In the genomic region with DNA sequence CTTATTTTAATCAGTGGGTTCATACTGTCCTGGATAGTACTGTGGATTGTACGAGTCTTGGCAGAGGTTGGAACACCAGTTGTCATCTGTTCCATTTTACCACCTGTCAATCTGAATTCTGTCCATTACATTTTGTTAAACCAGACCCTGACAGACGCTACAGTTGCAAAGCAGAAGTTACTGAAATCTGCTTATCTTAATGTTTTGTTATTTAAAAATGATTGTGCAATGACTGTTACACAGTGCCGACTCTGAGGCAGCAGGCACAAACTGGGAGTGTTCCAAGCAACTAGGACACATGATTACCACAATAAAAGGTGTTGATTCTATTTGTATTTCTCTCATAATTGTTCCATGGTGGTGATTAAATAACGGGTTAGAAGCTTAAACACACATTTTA, we compare ENCODE assay signal across 23 mouse cellular contexts.
DNase-seq lines count a peak whose midpoint lies in the region; ATAC-seq lines count a peak whose summit lies in the region.
"Had no signal": no experiment of that assay in that cellular context is flagged by ENCODE, and none has a peak within 500 bp of the region (broad histone marks: within the 10 kb centered on the region; RNA-seq: fewer than 3 reads in every experiment).

No protein-coding gene starts in this region.

- no peaks in the 10 kb centered on the region for H3K4me1 ChIP-seq in forebrain, embryonic 13.5 days
- H3K4me1 ChIP-seq in forebrain, embryonic 12.5 days = no peaks in the 10 kb centered on the region
- H3K4me1 ChIP-seq: embryonic facial prominence, embryonic 15.5 days; hindbrain, embryonic 13.5 days; liver, embryonic 13.5 days; lung, embryonic 15.5 days; midbrain, embryonic 15.5 days; neural tube, embryonic 12.5 days had no signal

- H3K27ac ChIP-seq in forebrain, embryonic 13.5 days = no peak overlapping the region
- no peak overlapping the region for H3K27ac ChIP-seq in forebrain, embryonic 12.5 days
- H3K27ac ChIP-seq: embryonic facial prominence, embryonic 15.5 days; heart, adult 2 months; hindbrain, embryonic 13.5 days; kidney, postnatal 0 days; limb, embryonic 13.5 days; liver, embryonic 13.5 days; lung, embryonic 15.5 days; midbrain, embryonic 15.5 days; neural tube, embryonic 12.5 days had no signal

- no peak overlapping the region for H3K9ac ChIP-seq in forebrain, embryonic 13.5 days
- no peak overlapping the region for H3K9ac ChIP-seq in forebrain, embryonic 12.5 days
- H3K9ac ChIP-seq: embryonic facial prominence, embryonic 15.5 days; hindbrain, embryonic 13.5 days; limb, embryonic 13.5 days; liver, embryonic 13.5 days; lung, embryonic 15.5 days; midbrain, embryonic 15.5 days; neural tube, embryonic 12.5 days had no signal

- no peak overlapping the region for H3K4me3 ChIP-seq in forebrain, embryonic 13.5 days
- no peak overlapping the region for H3K4me3 ChIP-seq in forebrain, embryonic 12.5 days (replicated peaks)
- H3K4me3 ChIP-seq: embryonic facial prominence, embryonic 15.5 days; heart, adult 2 months; hindbrain, embryonic 13.5 days; limb, embryonic 13.5 days; liver, embryonic 13.5 days; lung, embryonic 15.5 days; midbrain, embryonic 15.5 days; neural tube, embryonic 12.5 days had no signal

- no peak overlapping the region for H3K4me2 ChIP-seq in forebrain, embryonic 13.5 days
- H3K4me2 ChIP-seq in forebrain, embryonic 12.5 days = no peak overlapping the region
- H3K4me2 ChIP-seq: embryonic facial prominence, embryonic 15.5 days; hindbrain, embryonic 13.5 days; limb, embryonic 13.5 days; liver, embryonic 13.5 days; lung, embryonic 15.5 days; midbrain, embryonic 15.5 days; neural tube, embryonic 12.5 days had no signal

- peak; percentile 30; the same call in 1 of the 2 replicates for ATAC-seq in forebrain, embryonic 13.5 days
- ATAC-seq in forebrain, embryonic 12.5 days (ENCODE audit: low FRiP score) = no peak
- peak; percentile 81 for ATAC-seq in common myeloid progenitor, adult 5-6 weeks (replicated peaks; ENCODE audit: low read depth, poor library complexity, severe bottlenecking)
- ATAC-seq: midbrain, embryonic 15.5 days had no signal

- 70% methylated on average over 4 of the region's 4 CpGs for WGBS in forebrain, embryonic 13.5 days
- 85% methylated on average over 4 of the region's 4 CpGs for WGBS in forebrain, embryonic 12.5 days

- peak; percentile 5 for DNase-seq in 416B (ENCODE audit: low read depth)
- DNase-seq in layer of hippocampus, adult 8-10 months (ENCODE audit: low spot score in 2 of 2) = peak; percentile 42 to 51
- no peak for DNase-seq in yolk sac, embryonic 10.5 days (ENCODE audit: low spot score)
- no peak for DNase-seq in adrenal gland, postnatal 10 days
- no peak for DNase-seq in heart, adult 8-10 months (ENCODE audit: low spot score)
- DNase-seq: cerebellum, adult 8-10 months; gastrocnemius, postnatal 14 days; heart, adult 2 months; heart, postnatal 36 days; kidney, adult 11 months; liver, embryonic 13.5 days; right cerebral cortex, postnatal 14 days; spleen, adult 18-20 months had no signal

- H3K9me3 ChIP-seq in forebrain, embryonic 13.5 days (replicated peaks) = no peaks in the 10 kb centered on the region
- no peaks in the 10 kb centered on the region for H3K9me3 ChIP-seq in forebrain, embryonic 12.5 days
- H3K9me3 ChIP-seq: embryonic facial prominence, embryonic 15.5 days; hindbrain, embryonic 13.5 days; liver, embryonic 13.5 days; lung, embryonic 15.5 days; midbrain, embryonic 15.5 days; neural tube, embryonic 12.5 days had no signal

- H3K27me3 ChIP-seq in forebrain, embryonic 13.5 days = no peaks in the 10 kb centered on the region
- no peaks in the 10 kb centered on the region for H3K27me3 ChIP-seq in forebrain, embryonic 12.5 days
- H3K27me3 ChIP-seq: embryonic facial prominence, embryonic 15.5 days; hindbrain, embryonic 13.5 days; limb, embryonic 13.5 days; liver, embryonic 13.5 days; lung, embryonic 15.5 days; midbrain, embryonic 15.5 days; neural tube, embryonic 12.5 days had no signal

- H3K36me3 ChIP-seq in forebrain, embryonic 13.5 days (ENCODE audit: poor library complexity, severe bottlenecking) = no peaks in the 10 kb centered on the region
- H3K36me3 ChIP-seq in forebrain, embryonic 12.5 days (replicated peaks) = no peaks in the 10 kb centered on the region
- H3K36me3 ChIP-seq: embryonic facial prominence, embryonic 15.5 days; hindbrain, embryonic 13.5 days; limb, embryonic 13.5 days; liver, embryonic 13.5 days; lung, embryonic 15.5 days; midbrain, embryonic 15.5 days; neural tube, embryonic 12.5 days had no signal

Comparison
In these comparisons a context has a peak if more than half of its experiments do, and no peak if none do; other contexts are left out.
1. DNase-seq: peak in 416B (single experiment) and layer of hippocampus, adult 8-10 months (2 of 2); none in yolk sac, embryonic 10.5 days (single experiment), adrenal gland, postnatal 10 days (single experiment) and heart, adult 8-10 months (single experiment).